Mouse (Mus musculus) neural tube, embryonic 13.5 days (tissue): ENCODE measurements around the gene Tpm4. TPM values are rescaled to one million over a fixed set of nuclear protein-coding genes. Genes with fewer than 3 reads are reported as not detected.
A peak's percentile ranks its signal among the peaks of the same experiment; 100 is the strongest.

Experiments
- ATAC-seq: fragments of 200-750 bp; cut with Nextera tagmentation; 2 replicates; pipeline ENCODE4 v1.8.0; 2017; ENCODE audit warnings: low read depth, mild to moderate bottlenecking, moderate TSS enrichment, moderate library complexity
- H3K27ac ChIP-seq: fragments of 300-500 bp; sonication (generic); replicated peaks from 2 replicates; pipeline ENCODE4 v1.5.1; 2015; ENCODE audit warnings: moderate library complexity, mild to moderate bottlenecking, inconsistent platforms
- H3K27me3 ChIP-seq: fragments of 300-500 bp; sonication (generic); 2 replicates; pipeline ENCODE4 v1.6.1; 2015; ENCODE audit warnings: mild to moderate bottlenecking, inconsistent platforms
- H3K36me3 ChIP-seq: fragments of 300-500 bp; sonication (generic); 2 replicates; pipeline ENCODE4 v1.6.1; 2015; ENCODE audit warnings: mild to moderate bottlenecking, inconsistent platforms
- H3K4me1 ChIP-seq: fragments of 300-500 bp; sonication (generic); replicated peaks from 2 replicates; pipeline ENCODE4 v1.6.1; 2015; ENCODE audit warnings: inconsistent platforms
- H3K4me2 ChIP-seq: fragments of 300-500 bp; sonication (generic); 2 replicates; pipeline ENCODE4 v1.6.1; 2015; ENCODE audit warnings: inconsistent platforms, mild to moderate bottlenecking, moderate library complexity
- H3K4me3 ChIP-seq: fragments of 300-500 bp; sonication (generic); 2 replicates; pipeline ENCODE4 v1.5.1; 2015; ENCODE audit warnings: mild to moderate bottlenecking, inconsistent platforms
- H3K9ac ChIP-seq: fragments of 300-500 bp; sonication (generic); 2 replicates; pipeline ENCODE4 v1.6.1; 2015; ENCODE audit warnings: moderate library complexity, mild to moderate bottlenecking, inconsistent platforms
- H3K9me3 ChIP-seq: fragments of 300-500 bp; sonication (generic); 2 replicates; pipeline ENCODE4 v1.6.1; 2016; ENCODE audit warnings: inconsistent platforms
- WGBS: fragments of 180-500 bp; shearing (Covaris S2); methylation state at CpG from one replicate; pipeline ENCODE4 v1.1.7; 2015; 5-methylcytosine and 5-hydroxymethylcytosine counted together
- polyA plus RNA-seq: library from polyadenylated mRNA; unstranded; fragments of >200 nt; fragmentation: Nextera tagmentation; extraction: Ambion mirVana; gene quantifications from 2 replicates; pipeline ENCODE4 v1.2.1, GENCODE M21; 2015

Tpm4 gene
- polyA plus RNA-seq, 1 experiment from 2014 or later: 230 TPM

DNA sequence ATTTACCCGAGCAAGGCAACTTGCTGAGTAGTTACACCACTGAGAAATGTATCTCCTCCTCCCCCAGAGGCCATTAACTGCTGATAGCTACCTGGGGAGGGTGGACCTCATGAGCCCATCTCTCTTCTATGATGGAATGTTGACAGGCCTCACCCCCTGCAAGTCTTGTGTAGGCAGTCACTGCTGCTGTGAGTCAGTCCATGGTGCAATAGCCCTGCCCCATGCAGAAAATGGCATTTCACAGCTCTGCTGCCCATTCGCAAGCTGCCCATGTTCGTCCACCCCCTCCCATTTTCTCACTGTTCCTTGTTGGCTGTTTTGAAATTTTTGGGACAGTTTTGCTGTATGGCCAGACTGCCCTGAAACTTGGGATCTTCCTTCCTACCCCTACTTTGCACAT, 10.7 kb downstream of the Tpm4 start:
- no peak overlapping the region for H3K4me3 ChIP-seq
- ATAC-seq: no peak
- no peak overlapping the region for H3K9ac ChIP-seq
- no peaks in the 10 kb centered on the region for H3K9me3 ChIP-seq
- no peak overlapping the region for H3K4me2 ChIP-seq
- H3K36me3 ChIP-seq: peaks cover 94% of the 10 kb centered on the region
- H3K27ac ChIP-seq: no peak overlapping the region
- 91% methylated on average over 3 of the region's 3 CpGs for WGBS
- H3K4me1 ChIP-seq: no peaks in the 10 kb centered on the region
- H3K27me3 ChIP-seq: no peaks in the 10 kb centered on the region

DNA sequence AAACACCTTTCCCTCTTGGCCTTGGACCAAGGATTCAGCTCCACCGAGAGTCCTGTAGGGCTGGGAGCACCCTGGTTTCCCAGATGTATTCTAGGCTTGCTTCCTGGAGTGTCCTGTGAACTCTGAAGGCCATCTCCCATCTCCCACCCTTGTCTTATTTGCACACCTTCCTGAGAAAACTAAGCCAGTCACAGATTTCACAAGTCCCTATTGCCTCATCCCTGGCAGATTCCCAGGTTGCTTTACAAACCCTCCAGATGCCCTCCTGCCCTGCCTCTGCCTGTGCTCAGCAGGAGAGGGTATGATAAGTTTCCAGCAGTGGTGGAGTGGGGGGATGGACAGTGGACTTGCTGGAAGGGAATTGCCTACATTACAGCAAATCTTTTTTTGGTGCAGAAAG, 11.3 kb downstream of the Tpm4 start:
- no peaks in the 10 kb centered on the region for H3K27me3 ChIP-seq
- ATAC-seq: no peak
- H3K4me2 ChIP-seq: no peak overlapping the region
- H3K9me3 ChIP-seq: no peaks in the 10 kb centered on the region
- no peak overlapping the region for H3K4me3 ChIP-seq
- H3K9ac ChIP-seq: no peak overlapping the region
- H3K4me1 ChIP-seq: no peaks in the 10 kb centered on the region
- 88% methylated on average over 1 of the region's 1 CpGs for WGBS
- H3K36me3 ChIP-seq: peaks cover 94% of the 10 kb centered on the region
- no peak overlapping the region for H3K27ac ChIP-seq

- no peaks in the 10 kb centered on the region for H3K4me1 ChIP-seq
- no peak overlapping the region for H3K27ac ChIP-seq
- ATAC-seq: no peak
- H3K9ac ChIP-seq: no peak overlapping the region
- 98% methylated on average over 3 of the region's 3 CpGs for WGBS
- no peaks in the 10 kb centered on the region for H3K27me3 ChIP-seq
- H3K4me2 ChIP-seq: no peak overlapping the region
- H3K9me3 ChIP-seq: no peaks in the 10 kb centered on the region
- peaks cover 94% of the 10 kb centered on the region for H3K36me3 ChIP-seq
- H3K4me3 ChIP-seq: no peak overlapping the region
Measured at GRCm38 (mm10) chr8:72146556-72146955, 11.8 kb downstream of the Tpm4 start.

DNA sequence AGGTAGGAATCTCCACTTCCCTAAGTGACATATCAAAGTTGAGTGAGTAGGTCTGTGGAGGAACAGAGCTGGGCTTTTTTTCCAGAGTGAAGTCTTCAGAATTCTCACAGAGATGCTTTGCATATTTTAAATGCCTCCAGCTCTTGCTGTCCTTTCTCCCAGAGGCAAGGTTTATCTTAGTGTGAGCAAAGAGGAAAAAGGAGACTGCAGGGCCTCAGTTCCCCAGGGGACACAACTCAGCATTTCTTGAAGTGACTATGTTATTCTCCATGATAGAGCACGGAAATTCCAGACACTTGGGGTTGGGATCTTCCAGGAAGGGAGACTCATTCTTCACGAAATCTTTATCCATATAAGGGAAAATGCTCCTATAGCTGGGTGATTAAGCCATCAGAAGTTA, 12.5 kb downstream of the Tpm4 start:
- H3K9me3 ChIP-seq: no peaks in the 10 kb centered on the region
- no peak overlapping the region for H3K9ac ChIP-seq
- H3K4me3 ChIP-seq: no peak overlapping the region
- H3K4me1 ChIP-seq: no peaks in the 10 kb centered on the region
- peaks cover 94% of the 10 kb centered on the region for H3K36me3 ChIP-seq
- ATAC-seq: no peak
- 87% methylated on average over 2 of the region's 2 CpGs for WGBS
- no peaks in the 10 kb centered on the region for H3K27me3 ChIP-seq
- H3K4me2 ChIP-seq: no peak overlapping the region
- H3K27ac ChIP-seq: no peak overlapping the region

- H3K9me3 ChIP-seq: no peaks in the 10 kb centered on the region
- no peak overlapping the region for H3K4me2 ChIP-seq
- no peak overlapping the region for H3K4me3 ChIP-seq
- WGBS: 97% methylated on average over 1 of the region's 1 CpGs
- H3K9ac ChIP-seq: no peak overlapping the region
- H3K27ac ChIP-seq: no peak overlapping the region
- no peaks in the 10 kb centered on the region for H3K4me1 ChIP-seq
- peaks cover 86% of the 10 kb centered on the region for H3K36me3 ChIP-seq
- H3K27me3 ChIP-seq: no peaks in the 10 kb centered on the region
- no peak for ATAC-seq
Measured at GRCm38 (mm10) chr8:72149056-72149455, 14.3 kb downstream of the Tpm4 start.

- Histone ChIP-seq H3K4me2 (no peak overlapping the region), H3K9ac (no peak overlapping the region), H3K9me3 (no peaks in the 10 kb centered on the region), H3K27me3 (no peaks in the 10 kb centered on the region), H3K4me1 (no peaks in the 10 kb centered on the region), H3K27ac (no peak overlapping the region), H3K4me3 (no peak overlapping the region), H3K36me3 (peaks cover 63% of the 10 kb centered on the region)
- WGBS: 86% methylated on average over 3 of the region's 3 CpGs
- ATAC-seq: no peak
Measured at GRCm38 (mm10) chr8:72151418-72152078, 16.8 kb downstream of the Tpm4 start.

- no peak for ATAC-seq
- Histone ChIP-seq H3K36me3 (peaks cover 46% of the 10 kb centered on the region), H3K4me3 (no peak overlapping the region), H3K4me1 (no peaks in the 10 kb centered on the region), H3K4me2 (no peak overlapping the region), H3K27me3 (no peaks in the 10 kb centered on the region), H3K27ac (no peak overlapping the region), H3K9me3 (no peaks in the 10 kb centered on the region), H3K9ac (no peak overlapping the region)
Measured at GRCm38 (mm10) chr8:72153382-72153781, 18.6 kb downstream of the Tpm4 start.

- Histone ChIP-seq H3K9ac (no peak overlapping the region), H3K4me1 (peaks cover 30% of the 10 kb centered on the region), H3K9me3 (no peaks in the 10 kb centered on the region), H3K27ac (no peak overlapping the region), H3K4me2 (no peak overlapping the region), H3K27me3 (no peaks in the 10 kb centered on the region), H3K4me3 (no peak overlapping the region), H3K36me3 (peaks cover 4% of the 10 kb centered on the region; the same call in 1 of the 2 replicates)
- ATAC-seq: no peak
- WGBS: 85% methylated on average over 2 of the region's 2 CpGs
Measured at GRCm38 (mm10) chr8:72158096-72158495, 23.3 kb downstream of the Tpm4 start.

- WGBS: 81% methylated on average over 3 of the region's 3 CpGs
- Histone ChIP-seq H3K27me3 (no peaks in the 10 kb centered on the region), H3K36me3 (no peaks in the 10 kb centered on the region), H3K4me3 (no peak overlapping the region), H3K9me3 (no peaks in the 10 kb centered on the region), H3K4me2 (no peak overlapping the region), H3K4me1 (peaks cover 30% of the 10 kb centered on the region), H3K27ac (no peak overlapping the region), H3K9ac (no peak overlapping the region)
- no peak for ATAC-seq
Measured at GRCm38 (mm10) chr8:72158726-72159125, 24.0 kb downstream of the Tpm4 start.

GRCm38 (mm10) chr8:72160007-72160406, 25.2 kb downstream of the Tpm4 start:
- H3K4me1 ChIP-seq: peaks cover 35% of the 10 kb centered on the region
- H3K9ac ChIP-seq: peak overlapping the region; percentile 71; the same call in 1 of the 2 replicates
- 84% methylated on average over 3 of the region's 3 CpGs for WGBS
- peak overlapping the region; percentile 75 for H3K27ac ChIP-seq
- peak overlapping the region; percentile 64 for H3K4me2 ChIP-seq
- H3K4me3 ChIP-seq: peak overlapping the region; percentile 47
- H3K9me3 ChIP-seq: no peaks in the 10 kb centered on the region
- ATAC-seq: no peak
- H3K27me3 ChIP-seq: no peaks in the 10 kb centered on the region
- H3K36me3 ChIP-seq: peaks cover 8% of the 10 kb centered on the region

DNA sequence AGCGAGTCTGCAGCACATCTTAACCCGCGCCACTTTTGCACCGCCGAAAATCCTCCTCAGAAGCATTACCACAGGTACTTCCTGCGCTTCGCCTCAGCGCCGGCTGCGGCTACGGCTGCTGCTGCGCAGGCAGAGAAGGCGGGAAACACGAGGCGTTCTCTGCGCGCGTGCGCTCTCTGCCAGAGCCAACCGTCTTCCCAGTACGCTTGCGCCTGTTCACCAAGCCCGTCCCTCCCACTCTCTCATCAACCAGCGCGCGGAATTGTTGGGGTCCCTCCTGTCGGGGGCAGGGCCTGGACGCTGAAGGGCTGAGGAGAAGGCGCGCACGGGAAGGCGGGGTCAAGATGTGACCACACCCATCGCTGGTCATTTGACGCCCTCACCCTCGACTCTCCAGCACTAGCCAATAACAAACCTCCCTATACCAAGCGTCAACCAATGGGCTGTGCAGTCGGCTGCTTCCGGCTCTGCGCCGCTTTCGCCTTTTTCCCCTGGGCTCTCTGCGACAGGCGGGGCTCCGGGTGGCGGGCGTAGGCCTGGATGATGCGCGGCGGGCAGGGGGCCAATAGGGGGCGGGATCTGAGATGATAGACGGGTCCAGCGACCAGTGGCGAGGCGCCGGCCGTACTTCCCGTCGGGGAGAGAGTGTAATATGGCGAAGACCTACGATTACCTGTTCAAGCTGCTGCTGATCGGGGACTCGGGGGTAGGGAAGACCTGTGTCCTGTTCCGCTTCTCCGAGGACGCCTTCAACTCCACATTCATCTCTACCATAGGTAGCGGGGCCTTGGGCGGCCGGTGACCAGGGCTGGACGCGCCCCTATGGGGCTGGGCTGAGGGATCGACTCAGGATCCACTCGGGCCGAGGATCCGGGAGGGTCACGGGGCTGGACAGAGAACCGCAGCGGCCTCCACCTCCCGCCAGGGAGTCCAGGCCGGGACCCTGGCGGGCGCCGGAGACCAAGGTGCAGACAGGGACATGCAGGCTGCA, 26.2 kb downstream of the Tpm4 start, which contains the start of gene Rab8a:
Gene Rab8a, plus strand, starts transcription at position 494 of the 991 bp plus-strand sequence.
- Histone ChIP-seq H3K27ac (peak within 1 kb of the TSS; percentile 82), H3K4me1 (peaks cover 35% of the 10 kb centered on the region), H3K36me3 (peaks cover 8% of the 10 kb centered on the region), H3K9ac (peak within 1 kb of the TSS; percentile 91), H3K4me3 (peak within 1 kb of the TSS; percentile 89), H3K9me3 (no peaks in the 10 kb centered on the region), H3K4me2 (peak within 1 kb of the TSS; percentile 88), H3K27me3 (no peaks in the 10 kb centered on the region)
- WGBS: under 1% methylated on average over 82 of the region's 82 CpGs
- ATAC-seq: peak; percentile 99

DNA sequence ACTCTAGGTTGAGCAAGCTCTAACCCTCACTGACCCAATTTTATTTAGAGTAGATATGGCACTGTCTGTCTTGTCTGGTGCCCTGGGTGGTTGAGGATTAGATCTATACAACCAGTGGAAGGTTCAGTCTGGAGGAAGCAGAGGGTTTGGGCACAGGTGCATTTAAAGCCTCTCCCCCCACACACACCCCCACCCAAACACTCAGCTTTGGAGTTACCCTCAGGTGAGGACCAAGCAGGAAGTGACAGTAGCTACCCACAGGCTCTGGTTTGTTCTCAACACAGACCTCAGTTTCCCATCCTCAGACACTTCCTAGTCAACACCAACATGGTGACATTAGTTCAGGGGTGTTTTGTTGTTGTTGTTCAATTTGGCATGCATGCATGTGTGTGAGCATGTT, 28.0 kb downstream of the Tpm4 start:
- no peak overlapping the region for H3K9ac ChIP-seq
- H3K4me2 ChIP-seq: peak overlapping the region; percentile 88; the same call in 1 of the 2 replicates
- no peaks in the 10 kb centered on the region for H3K27me3 ChIP-seq
- H3K4me1 ChIP-seq: peaks cover 35% of the 10 kb centered on the region
- no peaks in the 10 kb centered on the region for H3K9me3 ChIP-seq
- peak overlapping the region; percentile 89; the same call in 1 of the 2 replicates for H3K4me3 ChIP-seq
- H3K36me3 ChIP-seq: peaks cover 9% of the 10 kb centered on the region
- no peak for ATAC-seq
- no peak overlapping the region for H3K27ac ChIP-seq
